Mouse (Mus musculus): ENCODE data around the gene Slc7a6os. TPM values are rescaled to one million over a fixed set of nuclear protein-coding genes. Genes with fewer than 3 reads are reported as not detected.
A peak's percentile ranks its signal among the peaks of the same experiment; 100 is the strongest.
"Not testable (repeated sequence)": the region's sequence is repeated elsewhere in the genome, so short reads cannot be mapped to it uniquely, and the experiment has no call there.

Slc7a6os gene
- polyA plus RNA-seq, 1 experiment: not detected

DNA sequence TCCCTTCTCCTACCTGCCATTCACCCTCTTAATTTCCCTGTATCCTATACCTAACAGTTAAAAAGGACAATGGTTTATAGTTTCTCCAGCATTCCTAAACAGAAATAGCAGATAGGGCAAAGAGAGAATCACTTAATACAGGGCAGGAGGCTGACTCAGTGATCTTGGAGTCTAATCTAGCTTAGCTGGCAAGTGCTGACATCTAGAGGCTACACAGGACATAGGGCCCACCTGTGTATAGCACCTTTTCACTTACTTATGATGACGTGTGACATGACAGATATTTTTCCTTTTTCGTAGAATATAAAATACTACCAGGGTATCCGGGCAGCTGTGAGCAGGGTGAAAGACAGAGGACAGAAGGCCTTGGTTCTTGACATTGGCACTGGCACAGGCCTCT, 8.9 kb upstream of the Slc7a6os start:
- Histone ChIP-seq H3K4me3 (ENCODE audit: insufficient read depth, low read depth, low read length) (no peak overlapping the region), H3K4me1 (ENCODE audit: control insufficient read depth, insufficient read depth, low read length) (no peaks in the 10 kb centered on the region), H3K27ac (ENCODE audit: insufficient read depth, low read depth, low read length) (no peak overlapping the region)
- TF ChIP-seq POLR2A (IDR thresholded peaks at IDR 0.05; ENCODE audit: insufficient read depth, low read depth, low read length) (no peak), CTCF (IDR thresholded peaks at IDR 0.05; ENCODE audit: insufficient read depth, low read depth, low read length) (no peak)
- 86% methylated on average over 3 of the region's 3 CpGs for WGBS

DNA sequence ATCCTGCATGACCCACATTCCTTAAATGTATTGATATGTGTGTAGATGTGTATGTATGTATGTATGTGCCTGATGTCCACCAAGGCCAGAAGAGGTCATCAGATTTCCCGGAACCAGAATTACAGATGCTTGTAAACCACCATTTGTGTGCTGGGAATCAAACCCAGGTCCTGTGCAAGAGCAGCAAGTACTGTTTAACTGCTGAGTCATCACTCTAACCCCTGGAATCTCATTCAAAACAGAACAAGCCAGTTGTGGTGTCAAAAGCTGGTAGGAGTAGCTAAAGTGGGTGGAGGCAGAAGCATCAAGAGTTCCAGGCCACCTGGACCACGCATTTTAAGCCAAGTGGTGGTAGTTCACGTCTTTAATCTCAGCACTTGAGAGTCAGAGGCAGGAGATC, 3.2 kb upstream of the Slc7a6os start:
- no peak for TF ChIP-seq POLR2A (IDR thresholded peaks at IDR 0.05; ENCODE audit: insufficient read depth, low read depth, low read length)
- TF ChIP-seq CTCF (IDR thresholded peaks at IDR 0.05; ENCODE audit: insufficient read depth, low read depth, low read length): no peak
- no peak overlapping the region for H3K27ac ChIP-seq (ENCODE audit: insufficient read depth, low read depth, low read length)

DNA sequence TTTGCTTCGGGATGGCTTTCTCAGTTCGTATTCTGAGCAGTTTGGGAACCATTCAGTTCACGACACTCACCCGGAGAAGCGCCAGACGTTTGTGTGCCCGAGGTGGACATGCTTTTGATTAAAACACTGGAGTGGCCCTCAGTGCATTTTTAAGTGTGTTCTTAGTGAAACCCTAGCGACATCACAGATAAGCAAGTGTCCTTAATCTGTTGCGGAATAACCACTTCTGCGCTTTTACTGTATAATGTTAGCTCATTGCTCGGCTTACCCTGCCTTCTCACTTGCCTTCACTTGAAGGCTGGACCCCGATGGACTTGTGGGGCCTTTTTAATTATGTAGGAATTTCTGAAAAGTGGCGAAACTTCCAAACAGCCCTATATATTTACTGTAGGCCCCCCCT, 686 bp upstream of the Slc7a6os start:
- Histone ChIP-seq H3K4me3 (ENCODE audit: insufficient read depth, low read depth, low read length) (peak overlapping the region; percentile 84), H3K27ac (ENCODE audit: insufficient read depth, low read depth, low read length) (no peak overlapping the region), H3K4me1 (ENCODE audit: control insufficient read depth, insufficient read depth, low read length) (peaks cover 2% of the 10 kb centered on the region; the same call in 1 of the 2 replicates)
- TF ChIP-seq POLR2A (IDR thresholded peaks at IDR 0.05; ENCODE audit: insufficient read depth, low read depth, low read length): no peak
- no peak for TF ChIP-seq CTCF (IDR thresholded peaks at IDR 0.05; ENCODE audit: insufficient read depth, low read depth, low read length)
- 1% methylated on average over 13 of the region's 13 CpGs for WGBS

More for the DNA sequence above, 3.2 kb upstream of the Slc7a6os start:
- no peak overlapping the region for H3K4me3 ChIP-seq (ENCODE audit: insufficient read depth, low read depth, low read length)
- peaks cover under 1% of the 10 kb centered on the region; the same call in 1 of the 2 replicates for H3K4me1 ChIP-seq (ENCODE audit: control insufficient read depth, insufficient read depth, low read length)
- 97% methylated on average over 3 of the region's 3 CpGs for WGBS

DNA sequence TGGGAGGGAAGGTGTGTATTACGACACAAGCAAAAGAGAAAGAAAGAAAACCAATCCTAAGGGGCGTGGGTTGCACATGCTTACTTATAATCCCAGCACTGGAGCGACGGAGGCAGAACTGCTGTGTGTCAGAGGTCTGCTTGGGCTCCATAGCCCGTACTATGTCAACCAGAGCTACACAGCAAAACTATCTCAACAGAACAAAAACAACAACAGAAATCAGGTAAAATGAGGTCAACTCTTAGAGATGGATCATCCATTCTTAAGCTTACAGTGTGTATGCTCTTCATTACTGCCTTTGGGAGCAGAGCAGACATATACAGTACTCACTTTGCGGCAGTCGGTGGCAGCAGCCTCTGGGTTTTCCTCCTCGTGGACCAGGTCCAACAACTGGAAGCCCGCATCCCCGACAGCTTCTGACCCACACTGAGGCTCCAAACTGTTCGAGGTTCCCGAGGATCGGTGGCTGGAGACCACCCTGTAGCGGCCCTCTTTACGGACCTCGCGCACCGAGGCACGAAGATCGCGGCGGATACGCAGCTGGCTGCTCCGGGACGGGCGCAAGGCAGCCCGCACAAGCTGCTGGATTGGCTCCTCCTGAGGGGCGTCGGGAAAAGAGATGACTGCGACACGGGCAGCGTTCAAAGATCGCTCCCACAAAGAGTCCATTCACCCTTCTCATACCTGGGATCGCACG, 552 bp downstream of the Slc7a6os start:
- no peak for TF ChIP-seq CTCF (IDR thresholded peaks at IDR 0.05; ENCODE audit: insufficient read depth, low read depth, low read length)
- Histone ChIP-seq H3K4me1 (ENCODE audit: control insufficient read depth, insufficient read depth, low read length) (peaks cover 2% of the 10 kb centered on the region; the same call in 1 of the 2 replicates), H3K27ac (ENCODE audit: insufficient read depth, low read depth, low read length) (peak overlapping the region; percentile 68), H3K4me3 (ENCODE audit: insufficient read depth, low read depth, low read length) (peak overlapping the region; percentile 84)
- WGBS: under 1% methylated on average over 35 of the region's 35 CpGs

DNA sequence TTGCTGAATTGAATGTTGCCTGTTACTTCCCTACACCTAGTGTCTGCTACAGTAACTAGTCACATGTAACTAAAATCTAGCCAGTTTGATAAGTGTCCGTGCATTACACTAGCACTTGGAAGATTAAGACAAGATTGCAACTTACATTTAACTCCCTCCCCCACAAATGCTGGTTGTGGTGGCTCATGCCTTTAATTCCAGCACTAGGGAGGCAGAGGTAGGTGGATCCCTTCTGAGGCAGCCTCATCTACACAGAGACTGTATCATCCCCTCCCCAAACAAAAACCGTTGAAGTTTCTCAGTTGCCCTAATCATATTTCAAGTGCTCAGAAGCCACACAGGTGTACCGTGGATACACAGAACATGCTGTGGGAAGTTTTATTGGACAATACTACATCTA, 11.1 kb downstream of the Slc7a6os start:
- 52% methylated on average over 3 of the region's 3 CpGs for WGBS
- not testable (repeated sequence) for H3K27ac ChIP-seq (ENCODE audit: insufficient read depth, low read depth, low read length); H3K4me1 ChIP-seq (ENCODE audit: control insufficient read depth, insufficient read depth, low read length); H3K4me3 ChIP-seq (ENCODE audit: insufficient read depth, low read depth, low read length)

DNA sequence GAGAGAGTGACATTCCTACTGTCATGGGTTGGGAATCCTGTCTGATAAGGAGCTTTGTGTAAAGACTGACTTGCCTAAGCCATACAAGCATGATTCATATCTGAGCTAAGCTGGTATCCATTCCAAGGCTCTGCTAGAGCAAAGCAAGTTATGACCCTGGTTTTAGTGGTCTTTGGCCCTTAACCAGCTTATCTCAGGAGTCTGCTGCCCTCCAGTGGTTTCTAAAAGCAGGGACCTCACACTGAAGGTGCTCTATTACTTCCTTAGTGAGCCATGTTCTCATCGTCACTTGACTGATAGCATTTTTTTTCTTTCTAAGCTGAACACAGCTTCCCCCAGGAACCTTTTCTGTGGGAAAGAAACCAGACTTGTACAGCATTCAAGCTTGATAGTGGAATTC, 12.0 kb downstream of the Slc7a6os start:
- Histone ChIP-seq H3K27ac (ENCODE audit: insufficient read depth, low read depth, low read length) (no peak overlapping the region), H3K4me3 (ENCODE audit: insufficient read depth, low read depth, low read length) (no peak overlapping the region), H3K4me1 (ENCODE audit: control insufficient read depth, insufficient read depth, low read length) (no peaks in the 10 kb centered on the region)
- no peak for TF ChIP-seq CTCF (IDR thresholded peaks at IDR 0.05; ENCODE audit: insufficient read depth, low read depth, low read length)
- no peak for TF ChIP-seq POLR2A (IDR thresholded peaks at IDR 0.05; ENCODE audit: insufficient read depth, low read depth, low read length)
- WGBS: 8% methylated on average over 1 of the region's 1 CpGs

DNA sequence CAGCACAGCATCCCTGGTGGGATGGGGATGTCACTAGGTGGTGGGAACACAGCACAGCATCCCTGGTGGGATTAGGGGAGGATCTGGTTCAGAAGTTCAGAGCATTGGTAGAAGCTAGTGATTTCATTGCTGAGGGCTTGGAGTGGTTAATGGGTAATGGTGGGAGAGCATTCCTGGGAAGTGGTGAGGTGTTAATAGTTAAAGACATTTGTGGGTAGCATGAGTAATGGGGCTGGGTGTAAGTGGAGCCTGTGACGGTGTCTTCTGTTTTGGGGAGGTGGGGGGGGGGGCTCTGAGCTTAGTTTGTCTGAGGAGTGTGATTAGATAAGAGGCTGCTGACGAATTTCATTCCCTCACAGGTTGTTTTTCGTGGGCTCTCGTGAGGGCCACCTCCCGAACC, 16.7 kb downstream of the Slc7a6os start:
- Histone ChIP-seq H3K4me3 (ENCODE audit: insufficient read depth, low read depth, low read length) (no peak overlapping the region), H3K4me1 (ENCODE audit: control insufficient read depth, insufficient read depth, low read length) (no peaks in the 10 kb centered on the region), H3K27ac (ENCODE audit: insufficient read depth, low read depth, low read length) (no peak overlapping the region)
- WGBS: 65% methylated on average over 5 of the region's 5 CpGs
- no peak for TF ChIP-seq POLR2A (IDR thresholded peaks at IDR 0.05; ENCODE audit: insufficient read depth, low read depth, low read length)
- TF ChIP-seq CTCF (IDR thresholded peaks at IDR 0.05; ENCODE audit: insufficient read depth, low read depth, low read length): no peak

DNA sequence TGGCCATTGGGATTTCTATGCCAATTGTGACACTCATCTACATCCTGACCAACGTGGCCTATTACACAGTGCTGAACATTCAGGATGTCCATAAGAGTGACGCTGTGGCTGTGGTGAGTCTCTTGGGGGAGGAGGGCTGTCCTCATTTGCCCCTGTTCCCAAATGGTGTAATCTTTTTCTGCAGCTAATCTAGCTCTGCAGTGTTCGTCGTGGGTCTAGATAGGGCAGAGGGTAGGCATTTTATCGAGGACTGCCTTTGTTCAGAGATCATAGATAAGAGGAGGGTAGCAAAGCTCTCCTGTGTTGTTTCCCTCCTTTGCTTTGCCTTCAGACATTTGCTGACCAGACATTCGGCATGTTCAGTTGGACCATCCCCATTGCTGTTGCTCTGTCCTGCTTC, 17.6 kb downstream of the Slc7a6os start:
- Histone ChIP-seq H3K4me1 (ENCODE audit: control insufficient read depth, insufficient read depth, low read length) (no peaks in the 10 kb centered on the region), H3K4me3 (ENCODE audit: insufficient read depth, low read depth, low read length) (no peak overlapping the region), H3K27ac (ENCODE audit: insufficient read depth, low read depth, low read length) (no peak overlapping the region)
- TF ChIP-seq POLR2A (IDR thresholded peaks at IDR 0.05; ENCODE audit: insufficient read depth, low read depth, low read length): no peak
- no peak for TF ChIP-seq CTCF (IDR thresholded peaks at IDR 0.05; ENCODE audit: insufficient read depth, low read depth, low read length)
- WGBS: 86% methylated on average over 6 of the region's 6 CpGs

DNA sequence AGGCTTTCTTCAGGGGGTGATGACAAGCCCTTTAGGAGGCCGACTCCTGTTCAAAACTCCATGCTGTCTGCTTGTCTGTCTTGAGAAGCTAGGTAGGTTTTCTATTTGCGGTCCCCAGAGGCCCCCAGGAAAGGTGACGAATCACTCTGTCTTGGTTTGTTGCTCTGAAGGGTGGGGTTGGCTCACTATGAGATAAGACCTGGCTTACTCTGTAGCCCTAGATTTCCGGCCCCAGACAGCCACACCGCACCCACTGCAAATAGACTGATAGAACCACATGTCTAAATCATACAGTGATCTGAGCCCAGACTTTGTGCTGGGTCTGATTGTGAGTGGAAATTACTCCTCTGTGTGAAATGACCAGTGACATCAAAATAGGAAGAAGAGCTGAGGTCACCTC, 19.1 kb downstream of the Slc7a6os start:
- no peak overlapping the region for H3K4me3 ChIP-seq (ENCODE audit: insufficient read depth, low read depth, low read length)
- WGBS: 94% methylated on average over 5 of the region's 5 CpGs
- no peak for TF ChIP-seq CTCF (IDR thresholded peaks at IDR 0.05; ENCODE audit: insufficient read depth, low read depth, low read length)
- no peak for TF ChIP-seq POLR2A (IDR thresholded peaks at IDR 0.05; ENCODE audit: insufficient read depth, low read depth, low read length)
- no peak overlapping the region for H3K27ac ChIP-seq (ENCODE audit: insufficient read depth, low read depth, low read length)
- no peaks in the 10 kb centered on the region for H3K4me1 ChIP-seq (ENCODE audit: control insufficient read depth, insufficient read depth, low read length)

DNA sequence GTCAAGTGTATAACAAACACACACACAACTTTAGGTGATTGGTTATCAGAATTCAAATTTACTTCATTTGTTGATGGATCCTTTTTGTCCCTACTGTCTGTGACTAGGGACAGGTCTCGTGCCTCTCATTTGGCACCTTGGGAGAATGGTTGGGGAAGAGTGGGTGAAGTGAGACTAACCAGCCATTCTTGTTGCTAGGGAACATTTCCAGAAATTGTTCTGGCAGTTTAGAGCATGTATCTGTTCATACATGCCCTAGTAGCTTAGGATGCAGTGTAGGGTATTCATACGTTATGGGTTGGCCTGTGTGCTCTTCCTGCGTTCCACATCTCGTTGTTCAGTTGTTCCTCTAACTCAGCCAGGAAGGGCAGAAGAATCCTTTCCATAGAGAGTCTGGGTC, 21.6 kb downstream of the Slc7a6os start:
- no peaks in the 10 kb centered on the region for H3K4me1 ChIP-seq (ENCODE audit: control insufficient read depth, insufficient read depth, low read length)
- H3K27ac ChIP-seq (ENCODE audit: insufficient read depth, low read depth, low read length): no peak overlapping the region
- 94% methylated on average over 4 of the region's 4 CpGs for WGBS
- TF ChIP-seq POLR2A (IDR thresholded peaks at IDR 0.05; ENCODE audit: insufficient read depth, low read depth, low read length) (no peak), CTCF (IDR thresholded peaks at IDR 0.05; ENCODE audit: insufficient read depth, low read depth, low read length) (no peak)
- H3K4me3 ChIP-seq (ENCODE audit: insufficient read depth, low read depth, low read length): no peak overlapping the region
